Mouse (Mus musculus): ENCODE measurements around the gene Rap1gap2. TPM values are rescaled to one million over a fixed set of nuclear protein-coding genes. Genes with fewer than 3 reads are reported as not detected.

Gene Rap1gap2
- polyA plus RNA-seq, 1 experiment from 2014 or later: 13.1 TPM

GRCm38 (mm10) chr11:74529803-74530202 lies 80.9 kb downstream of the Rap1gap2 start:
- no peak overlapping the region for H3K4me3 ChIP-seq (replicated peaks)
- ATAC-seq (ENCODE audit: low FRiP score): no peak
- no peaks in the 10 kb centered on the region for H3K36me3 ChIP-seq
- no peak overlapping the region for H3K27ac ChIP-seq (replicated peaks)
- H3K4me2 ChIP-seq: no peak overlapping the region
- 56% methylated on average over 4 of the region's 4 CpGs for WGBS
- peaks cover 3% of the 10 kb centered on the region; the same call in 1 of the 2 replicates for H3K27me3 ChIP-seq (replicated peaks)
- H3K9me3 ChIP-seq (replicated peaks): no peaks in the 10 kb centered on the region
- H3K4me1 ChIP-seq: peaks cover 12% of the 10 kb centered on the region
- no peak overlapping the region for H3K9ac ChIP-seq (replicated peaks)

DNA sequence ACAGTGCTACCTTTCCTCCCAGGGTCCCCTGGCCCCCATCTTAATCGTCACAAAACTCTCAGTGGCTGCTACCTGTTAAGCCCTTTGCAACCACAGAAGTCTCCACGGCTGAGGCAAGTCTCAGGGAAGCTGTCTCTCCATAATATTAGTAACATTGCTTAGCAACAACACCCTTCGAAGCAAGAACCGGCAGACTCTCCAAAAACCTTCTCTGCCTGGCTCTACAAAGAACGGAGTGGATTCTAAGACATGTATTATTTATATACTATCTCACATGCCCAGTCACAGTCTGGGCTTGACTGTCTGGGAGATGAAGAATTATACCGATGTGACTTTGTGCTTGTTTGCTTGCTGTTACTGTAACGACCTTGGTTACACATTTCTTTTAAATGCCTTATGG lies 83.2 kb downstream of the Rap1gap2 start:
- 64% methylated on average over 7 of the region's 7 CpGs for WGBS
- peaks cover 30% of the 10 kb centered on the region for H3K4me1 ChIP-seq
- H3K4me3 ChIP-seq (replicated peaks): no peak overlapping the region
- no peaks in the 10 kb centered on the region for H3K36me3 ChIP-seq
- H3K9ac ChIP-seq (replicated peaks): no peak overlapping the region
- no peaks in the 10 kb centered on the region for H3K9me3 ChIP-seq (replicated peaks)
- peaks cover 4% of the 10 kb centered on the region; the same call in 1 of the 2 replicates for H3K27me3 ChIP-seq (replicated peaks)
- ATAC-seq (ENCODE audit: low FRiP score): no peak
- no peak overlapping the region for H3K27ac ChIP-seq (replicated peaks)
- no peak overlapping the region for H3K4me2 ChIP-seq

GRCm38 (mm10) chr11:74526180-74527158 lies 84.2 kb downstream of the Rap1gap2 start:
- 22% methylated on average over 18 of the region's 18 CpGs for WGBS
- H3K9ac ChIP-seq (replicated peaks): no peak overlapping the region

GRCm38 (mm10) chr11:74525605-74526004 lies 85.1 kb downstream of the Rap1gap2 start:
- no peaks in the 10 kb centered on the region for H3K36me3 ChIP-seq
- peaks cover 5% of the 10 kb centered on the region; the same call in 1 of the 2 replicates for H3K27me3 ChIP-seq (replicated peaks)
- peaks cover 42% of the 10 kb centered on the region for H3K4me1 ChIP-seq
- H3K9me3 ChIP-seq (replicated peaks): no peaks in the 10 kb centered on the region
- H3K4me2 ChIP-seq: no peak overlapping the region
- H3K4me3 ChIP-seq (replicated peaks): no peak overlapping the region
- no peak for ATAC-seq (ENCODE audit: low FRiP score)
- no peak overlapping the region for H3K27ac ChIP-seq (replicated peaks)
- WGBS: 54% methylated on average over 9 of the region's 9 CpGs
- no peak overlapping the region for H3K9ac ChIP-seq (replicated peaks)

More at GRCm38 (mm10) chr11:74526180-74527158, 84.2 kb downstream of the Rap1gap2 start:
- H3K4me1 ChIP-seq: peaks cover 37% of the 10 kb centered on the region
- H3K4me2 ChIP-seq: peak overlapping the region; percentile 34
- no peak overlapping the region for H3K4me3 ChIP-seq (replicated peaks)
- ATAC-seq (ENCODE audit: low FRiP score): no peak
- H3K27me3 ChIP-seq (replicated peaks): peaks cover 4% of the 10 kb centered on the region; the same call in 1 of the 2 replicates
- H3K27ac ChIP-seq (replicated peaks): no peak overlapping the region
- H3K9me3 ChIP-seq (replicated peaks): no peaks in the 10 kb centered on the region
- no peaks in the 10 kb centered on the region for H3K36me3 ChIP-seq

GRCm38 (mm10) chr11:74525205-74525604 lies 85.5 kb downstream of the Rap1gap2 start:
- Histone ChIP-seq H3K4me2 (no peak overlapping the region), H3K9ac (replicated peaks) (no peak overlapping the region), H3K27me3 (replicated peaks) (peaks cover 7% of the 10 kb centered on the region; the same call in 1 of the 2 replicates), H3K9me3 (replicated peaks) (no peaks in the 10 kb centered on the region), H3K4me1 (peaks cover 44% of the 10 kb centered on the region), H3K36me3 (no peaks in the 10 kb centered on the region), H3K27ac (replicated peaks) (no peak overlapping the region), H3K4me3 (replicated peaks) (no peak overlapping the region)
- 90% methylated on average over 7 of the region's 7 CpGs for WGBS
- ATAC-seq (ENCODE audit: low FRiP score): no peak

- H3K36me3 ChIP-seq: no peaks in the 10 kb centered on the region
- WGBS: 49% methylated on average over 9 of the region's 9 CpGs
Observed at GRCm38 (mm10) chr11:74524050-74524965, 86.4 kb downstream of the Rap1gap2 start.

GRCm38 (mm10) chr11:74523210-74523951 lies 87.3 kb downstream of the Rap1gap2 start:
- no peaks in the 10 kb centered on the region for H3K36me3 ChIP-seq
- WGBS: 4% methylated on average over 30 of the region's 30 CpGs
- H3K4me1 ChIP-seq: peaks cover 53% of the 10 kb centered on the region
- H3K9ac ChIP-seq (replicated peaks): peak overlapping the region; percentile 66
- peak overlapping the region; percentile 98 for H3K4me2 ChIP-seq
- no peaks in the 10 kb centered on the region for H3K9me3 ChIP-seq (replicated peaks)
- no peak for ATAC-seq (ENCODE audit: low FRiP score)
- peak overlapping the region; percentile 67 for H3K4me3 ChIP-seq (replicated peaks)
- H3K27ac ChIP-seq (replicated peaks): peak overlapping the region; percentile 67
- peaks cover 7% of the 10 kb centered on the region; the same call in 1 of the 2 replicates for H3K27me3 ChIP-seq (replicated peaks)

More at GRCm38 (mm10) chr11:74524050-74524965, 86.4 kb downstream of the Rap1gap2 start:
- no peaks in the 10 kb centered on the region for H3K9me3 ChIP-seq (replicated peaks)
- no peak for ATAC-seq (ENCODE audit: low FRiP score)
- H3K9ac ChIP-seq (replicated peaks): no peak overlapping the region
- H3K4me2 ChIP-seq: peak overlapping the region; percentile 98
- H3K4me3 ChIP-seq (replicated peaks): no peak overlapping the region
- H3K4me1 ChIP-seq: peaks cover 52% of the 10 kb centered on the region
- H3K27ac ChIP-seq (replicated peaks): 0 out of 2 replicates have a peak overlapping the region, but pooled peaks have one; percentile 10
- H3K27me3 ChIP-seq (replicated peaks): peaks cover 7% of the 10 kb centered on the region; the same call in 1 of the 2 replicates

GRCm38 (mm10) chr11:74522487-74523209 lies 88.1 kb downstream of the Rap1gap2 start:
- H3K9me3 ChIP-seq (replicated peaks): no peaks in the 10 kb centered on the region
- H3K4me2 ChIP-seq: peak overlapping the region; percentile 98
- ATAC-seq (ENCODE audit: low FRiP score): peak; percentile 64
- peak overlapping the region; percentile 67 for H3K27ac ChIP-seq (replicated peaks)
- peak overlapping the region; percentile 67 for H3K4me3 ChIP-seq (replicated peaks)
- H3K9ac ChIP-seq (replicated peaks): peak overlapping the region; percentile 66
- no peaks in the 10 kb centered on the region for H3K36me3 ChIP-seq
- H3K27me3 ChIP-seq (replicated peaks): peaks cover 7% of the 10 kb centered on the region; the same call in 1 of the 2 replicates
- under 1% methylated on average over 83 of the region's 87 CpGs for WGBS
- H3K4me1 ChIP-seq: peaks cover 53% of the 10 kb centered on the region

- peak; percentile 36; the same call in 1 of the 2 replicates for ATAC-seq (ENCODE audit: low FRiP score)
- under 1% methylated on average over 29 of the region's 29 CpGs for WGBS
- Histone ChIP-seq H3K27ac (replicated peaks) (peak overlapping the region; percentile 67), H3K4me1 (peaks cover 47% of the 10 kb centered on the region), H3K36me3 (no peaks in the 10 kb centered on the region), H3K27me3 (replicated peaks) (peaks cover 7% of the 10 kb centered on the region; the same call in 1 of the 2 replicates), H3K9ac (replicated peaks) (peak overlapping the region; percentile 66), H3K9me3 (replicated peaks) (no peaks in the 10 kb centered on the region), H3K4me2 (peak overlapping the region; percentile 98), H3K4me3 (replicated peaks) (peak overlapping the region; percentile 67)
Observed at GRCm38 (mm10) chr11:74521981-74522486, 88.7 kb downstream of the Rap1gap2 start.

- peaks cover 7% of the 10 kb centered on the region; the same call in 1 of the 2 replicates for H3K27me3 ChIP-seq (replicated peaks)
- no peaks in the 10 kb centered on the region for H3K9me3 ChIP-seq (replicated peaks)
- H3K9ac ChIP-seq (replicated peaks): no peak overlapping the region
- peaks cover 46% of the 10 kb centered on the region for H3K4me1 ChIP-seq
- H3K4me2 ChIP-seq: peak overlapping the region; percentile 28; the same call in 1 of the 2 replicates
- no peaks in the 10 kb centered on the region for H3K36me3 ChIP-seq
- H3K27ac ChIP-seq (replicated peaks): no peak overlapping the region
- ATAC-seq (ENCODE audit: low FRiP score): no peak
- H3K4me3 ChIP-seq (replicated peaks): no peak overlapping the region
- 84% methylated on average over 3 of the region's 3 CpGs for WGBS
Observed at GRCm38 (mm10) chr11:74520201-74520600, 90.5 kb downstream of the Rap1gap2 start.

Measured in neural tube, embryonic 15.5 days (tissue).